Mouse (Mus musculus): ENCODE measurements around the gene Mum1l1.

GRCm38 (mm10) chrX:139194572-139195279, 15.1 kb upstream of the Mum1l1 start:
- TF ChIP-seq CTCF (IDR thresholded peaks at IDR 0.05; ENCODE audit: low read depth, low read length) (no peak), POLR2A (IDR thresholded peaks at IDR 0.05; ENCODE audit: borderline replicate concordance, low read depth, low read length) (no peak)
